Mouse (Mus musculus): ENCODE results near the gene Col4a1.

DNA sequence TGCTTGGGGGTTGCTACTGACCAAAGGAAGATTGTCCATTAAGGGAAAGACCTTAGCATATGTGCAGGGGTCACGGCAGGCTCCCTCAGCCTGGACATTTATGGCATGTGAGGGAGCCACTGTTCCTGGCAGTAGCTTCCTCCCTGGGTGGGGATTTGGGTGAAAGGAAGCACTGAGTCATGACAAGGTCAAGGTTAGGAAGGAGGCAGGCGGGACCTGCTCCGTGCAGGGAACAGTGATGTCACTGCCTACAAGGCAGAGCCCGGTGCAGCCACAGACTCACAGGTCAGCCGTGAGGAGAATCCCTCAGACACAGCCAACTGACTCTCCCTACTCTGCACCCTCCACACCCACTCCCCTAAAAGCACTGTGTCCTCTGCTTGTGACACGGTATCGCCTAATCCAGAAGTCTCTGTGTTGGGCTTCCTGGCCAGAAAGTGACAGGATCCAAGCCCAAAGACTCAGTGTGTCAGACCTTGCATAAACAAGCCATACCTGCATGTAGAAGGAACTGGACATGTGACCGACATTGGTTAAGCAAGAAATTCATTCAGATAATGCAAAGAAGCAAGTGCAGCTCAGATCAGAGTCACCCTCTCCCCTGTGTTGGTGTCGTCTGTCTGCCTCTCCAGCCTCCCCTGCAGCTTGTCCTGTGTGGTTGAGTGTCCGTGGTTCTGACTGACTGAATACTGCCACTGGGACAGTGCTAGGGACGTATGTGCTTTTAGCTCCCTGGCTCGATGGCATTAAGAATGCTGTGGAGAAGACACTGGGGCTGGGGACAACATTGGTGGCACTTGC is 27.9 kb upstream of the Col4a1 start:
- TF ChIP-seq CTCF (IDR thresholded peaks at IDR 0.05; ENCODE audit: borderline replicate concordance, insufficient read depth, low read depth, low read length) (no peak), POLR2A (IDR thresholded peaks at IDR 0.05; ENCODE audit: borderline replicate concordance, insufficient read depth, low read length) (no peak)
